Mouse (Mus musculus) kidney, postnatal 10 days (tissue): ENCODE results near the gene Ilk.
"Not testable (repeated sequence)": the region's sequence is repeated elsewhere in the genome, so short reads cannot be mapped to it uniquely, and the experiment has no call there.

ENCODE experiments used
- DNase-seq: peaks from one replicate; pipeline ENCODE4 v3.0.0; 2021; ENCODE audit warnings: mixed read lengths

The Ilk gene

GRCm38 (mm10) chr7:105743246-105743925, 7.0 kb downstream of the Ilk start:
- not testable (repeated sequence) for DNase-seq

GRCm38 (mm10) chr7:105743926-105744590, 7.7 kb downstream of the Ilk start, which contains the start of gene Taf10:
Gene Taf10, minus strand, starts transcription at chr7:105744361.
- DNase-seq, result peak; percentile 93

- DNase-seq, result no peak
Measured at GRCm38 (mm10) chr7:105747776-105748175, 11.4 kb downstream of the Ilk start.

GRCm38 (mm10) chr7:105751491-105752433, 15.4 kb downstream of the Ilk start, which contains the start of gene Tpp1:
Gene Tpp1, minus strand, starts transcription at chr7:105752235.
- DNase-seq, result peak; percentile 92

GRCm38 (mm10) chr7:105752716-105753115, 16.3 kb downstream of the Ilk start:
- DNase-seq, result peak; percentile 12

GRCm38 (mm10) chr7:105753281-105753680, 16.9 kb downstream of the Ilk start:
- peak; percentile 9 for DNase-seq

- no peak for DNase-seq
Measured at GRCm38 (mm10) chr7:105761813-105762484, 25.6 kb downstream of the Ilk start.

- no peak for DNase-seq
Measured at GRCm38 (mm10) chr7:105762517-105763270, 26.3 kb downstream of the Ilk start.

GRCm38 (mm10) chr7:105764331-105764730, 27.9 kb downstream of the Ilk start:
- no peak for DNase-seq

- DNase-seq, result peak; percentile 69
Measured at GRCm38 (mm10) chr7:105767729-105768165, 31.4 kb downstream of the Ilk start.

GRCm38 (mm10) chr7:105769959-105770358, 33.6 kb downstream of the Ilk start:
- no peak for DNase-seq

- no peak for DNase-seq
Measured at GRCm38 (mm10) chr7:105772331-105772730, 35.9 kb downstream of the Ilk start.

GRCm38 (mm10) chr7:105773041-105773440, 36.6 kb downstream of the Ilk start:
- peak; percentile 39 for DNase-seq

GRCm38 (mm10) chr7:105774661-105775060, 38.3 kb downstream of the Ilk start:
- peak; percentile 79 for DNase-seq

GRCm38 (mm10) chr7:105776026-105776425, 39.6 kb downstream of the Ilk start:
- DNase-seq, result no peak

GRCm38 (mm10) chr7:105777316-105777715, 40.9 kb downstream of the Ilk start:
- no peak for DNase-seq

GRCm38 (mm10) chr7:105777797-105778552, 41.6 kb downstream of the Ilk start:
- DNase-seq, result peak; percentile 83

GRCm38 (mm10) chr7:105778553-105779265, 42.3 kb downstream of the Ilk start:
- peak; percentile 77 for DNase-seq

- DNase-seq, result no peak
Measured at GRCm38 (mm10) chr7:105783861-105784260, 47.5 kb downstream of the Ilk start.

GRCm38 (mm10) chr7:105784556-105784955, 48.2 kb downstream of the Ilk start:
- DNase-seq, result peak; percentile 30
